Mouse (Mus musculus) 416B (cell line): ENCODE results near the gene Shmt1.

Experiments
- DNase-seq: peaks from one replicate; pipeline ENCODE4 v3.0.0; 2011; ENCODE audit warnings: low read depth

The Shmt1 gene

DNA sequence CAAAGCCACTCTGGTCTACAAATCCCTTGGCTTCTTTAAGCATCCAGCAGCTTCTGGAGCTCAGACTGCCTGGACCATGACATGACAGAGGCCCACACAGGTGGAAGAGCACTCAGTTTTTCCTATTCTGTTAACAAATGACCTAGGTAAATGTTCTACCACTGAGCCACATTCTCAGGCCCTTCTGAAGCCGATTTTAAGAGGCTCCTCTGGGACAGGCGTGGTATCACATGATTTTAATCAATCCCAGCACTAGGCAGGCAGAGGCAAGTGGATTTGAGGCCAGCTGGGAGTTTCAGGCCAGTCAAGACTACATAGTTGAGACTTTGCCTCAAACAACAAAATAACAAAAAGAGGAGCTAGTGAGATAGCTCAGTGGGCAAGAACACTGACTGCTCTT is 21.0 kb downstream of the Shmt1 start:
- DNase-seq: no peak

DNA sequence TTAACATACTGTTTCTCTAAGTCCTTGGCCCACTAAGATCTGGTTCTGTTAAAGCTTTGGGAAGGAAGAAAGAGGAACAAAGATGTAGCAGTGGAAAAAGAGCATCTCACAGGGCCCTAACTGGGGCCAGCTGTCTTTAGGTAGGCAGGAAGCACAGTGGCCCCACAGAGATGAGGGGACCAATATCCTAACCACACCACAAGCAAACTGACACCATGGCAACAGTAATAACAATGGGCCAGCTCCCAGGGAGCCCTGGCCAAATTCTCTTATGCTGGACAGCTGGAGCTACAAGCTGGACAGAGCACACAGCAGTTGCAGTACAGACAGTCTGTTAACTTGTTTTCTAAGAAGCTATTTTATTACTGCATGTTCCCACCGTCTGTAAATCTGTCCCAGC is 23.9 kb downstream of the Shmt1 start:
- DNase-seq: peak; percentile 66

DNA sequence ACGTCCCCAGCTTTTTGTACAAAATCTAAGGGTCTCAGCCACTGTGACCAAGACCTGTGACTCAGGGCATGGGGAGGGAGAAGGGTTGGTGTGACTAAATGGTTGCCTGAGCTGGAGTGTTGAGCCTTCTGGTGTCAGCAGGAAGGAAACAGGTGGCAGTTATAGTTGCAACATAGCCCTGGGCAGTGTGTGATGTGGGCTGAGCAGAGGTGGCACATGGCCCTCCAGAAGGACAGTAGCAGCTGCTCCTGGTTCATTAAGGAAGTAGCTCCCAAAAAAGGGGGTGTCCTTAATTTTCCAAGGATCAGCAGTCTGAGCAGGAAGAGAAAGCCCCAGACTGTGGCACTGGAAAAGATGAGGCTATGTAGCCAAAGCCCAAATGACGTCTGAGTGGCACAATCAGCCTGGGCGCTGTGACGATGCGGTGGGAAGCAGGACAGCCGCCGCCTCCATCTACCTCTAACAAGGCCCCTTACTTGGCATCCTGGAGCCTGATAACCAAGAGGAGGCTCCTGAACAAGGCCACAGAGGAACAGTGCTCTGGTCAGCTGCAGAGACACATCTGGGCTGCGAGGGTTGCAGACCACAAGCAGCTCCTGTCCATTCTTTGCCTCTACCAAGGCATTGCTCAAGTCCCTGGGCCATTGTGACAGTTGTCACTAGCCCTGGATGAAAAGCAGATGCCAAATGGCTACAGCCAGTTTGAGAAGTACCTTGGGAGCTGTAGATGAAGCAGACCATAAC is 27.2 kb downstream of the Shmt1 start:
- DNase-seq: peak; percentile 92

DNA sequence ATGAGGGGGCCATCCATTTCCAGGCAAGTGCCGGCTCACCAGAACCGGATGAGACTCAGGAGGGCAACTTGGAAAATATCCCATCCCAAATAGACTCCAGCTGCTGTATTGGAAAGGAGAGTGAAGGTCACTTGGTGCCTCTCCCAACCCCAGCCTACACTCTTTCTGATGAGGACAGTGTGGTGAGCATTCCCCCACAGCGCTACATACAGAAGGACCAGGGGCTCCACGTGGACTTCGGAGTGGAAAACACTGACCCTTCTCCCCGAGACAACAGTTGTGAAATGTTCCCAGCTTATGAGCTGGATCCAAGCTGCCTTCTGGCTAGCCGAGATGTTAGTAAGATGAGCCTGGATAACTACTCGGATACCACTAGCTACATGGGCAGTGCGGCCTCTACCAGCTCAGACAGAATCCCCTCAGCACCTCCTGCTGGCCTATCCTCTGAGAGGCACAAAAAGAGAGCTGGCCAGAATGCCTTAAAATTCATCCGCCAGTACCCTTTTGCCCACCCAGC is 31.8 kb downstream of the Shmt1 start:
- DNase-seq: no peak

DNA sequence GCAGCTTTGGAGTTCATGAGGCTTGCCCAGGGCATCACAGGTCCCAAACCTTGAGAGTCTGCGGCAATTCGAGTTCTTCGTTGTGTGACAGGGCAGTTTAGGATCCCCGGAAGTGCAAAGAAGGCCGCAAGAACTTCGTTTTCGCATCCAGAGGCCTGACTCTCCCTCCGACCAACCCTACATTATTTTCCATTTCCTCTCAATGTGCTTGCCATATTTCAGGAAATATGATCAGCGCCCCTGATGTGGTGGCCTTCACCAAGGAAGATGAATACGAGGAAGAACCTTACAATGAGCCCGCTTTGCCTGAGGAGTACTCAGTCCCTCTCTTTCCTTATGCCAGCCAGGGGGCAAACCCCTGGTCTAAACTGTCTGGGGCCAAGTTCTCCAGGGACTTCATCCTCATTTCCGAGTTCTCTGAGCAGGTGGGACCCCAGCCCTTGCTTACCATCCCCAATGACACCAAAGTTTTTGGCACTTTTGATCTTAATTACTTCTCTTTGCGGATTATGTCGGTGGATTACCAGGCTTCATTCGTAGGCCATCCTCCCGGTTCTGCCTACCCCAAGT is 33.6 kb downstream of the Shmt1 start:
- DNase-seq: no peak

DNA sequence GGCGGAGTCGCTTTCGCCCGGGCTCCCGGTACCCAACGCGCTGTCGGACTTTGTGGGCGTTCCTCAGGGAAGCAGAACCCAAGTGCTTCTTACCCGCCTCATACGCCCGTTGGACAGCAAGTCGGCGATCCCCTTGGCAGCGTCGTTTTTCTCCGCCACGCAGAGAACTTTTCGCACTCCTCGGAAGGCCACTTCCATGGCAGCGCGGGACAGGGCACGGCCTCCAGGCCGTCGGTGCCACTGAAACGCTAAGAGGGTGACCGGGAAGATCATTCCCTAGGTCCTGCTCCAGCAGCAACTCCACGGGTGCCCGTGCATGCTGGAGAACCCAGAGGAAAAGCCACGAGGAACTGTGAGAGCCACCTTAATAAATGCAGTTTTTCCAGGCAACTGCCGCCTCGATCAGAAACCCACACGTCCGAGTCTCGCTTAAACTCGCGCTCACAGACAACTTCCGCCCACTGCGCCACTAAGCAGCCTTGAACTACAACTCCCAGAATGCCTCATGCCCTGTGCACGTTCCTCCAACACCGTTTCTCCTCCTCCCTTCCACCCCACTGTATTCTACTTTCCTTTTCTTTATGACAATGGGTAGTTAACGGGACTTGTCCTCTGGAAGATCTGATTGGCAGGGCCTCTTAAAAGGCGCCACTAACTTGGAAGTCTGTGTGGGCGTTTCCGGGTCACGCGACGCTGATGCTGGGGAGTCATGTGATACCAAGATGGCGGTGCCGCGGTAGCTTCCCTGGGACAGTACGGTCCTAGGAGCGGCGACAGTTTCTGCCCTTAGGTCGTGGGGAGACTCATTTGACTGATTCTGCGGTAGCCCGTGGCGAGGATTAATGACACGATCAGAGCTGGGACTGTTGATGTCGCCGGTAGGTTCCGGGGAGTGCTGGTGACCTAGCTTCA is 34.4 kb downstream of the Shmt1 start, which contains the start of the genes Top3a and Smcr8:
TSS of gene Top3a (minus strand) at position 537 of the 912 bp plus-strand sequence.
TSS of gene Smcr8 (plus strand) at position 696 of the 912 bp plus-strand sequence.
- peak; percentile 99 for DNase-seq

DNA sequence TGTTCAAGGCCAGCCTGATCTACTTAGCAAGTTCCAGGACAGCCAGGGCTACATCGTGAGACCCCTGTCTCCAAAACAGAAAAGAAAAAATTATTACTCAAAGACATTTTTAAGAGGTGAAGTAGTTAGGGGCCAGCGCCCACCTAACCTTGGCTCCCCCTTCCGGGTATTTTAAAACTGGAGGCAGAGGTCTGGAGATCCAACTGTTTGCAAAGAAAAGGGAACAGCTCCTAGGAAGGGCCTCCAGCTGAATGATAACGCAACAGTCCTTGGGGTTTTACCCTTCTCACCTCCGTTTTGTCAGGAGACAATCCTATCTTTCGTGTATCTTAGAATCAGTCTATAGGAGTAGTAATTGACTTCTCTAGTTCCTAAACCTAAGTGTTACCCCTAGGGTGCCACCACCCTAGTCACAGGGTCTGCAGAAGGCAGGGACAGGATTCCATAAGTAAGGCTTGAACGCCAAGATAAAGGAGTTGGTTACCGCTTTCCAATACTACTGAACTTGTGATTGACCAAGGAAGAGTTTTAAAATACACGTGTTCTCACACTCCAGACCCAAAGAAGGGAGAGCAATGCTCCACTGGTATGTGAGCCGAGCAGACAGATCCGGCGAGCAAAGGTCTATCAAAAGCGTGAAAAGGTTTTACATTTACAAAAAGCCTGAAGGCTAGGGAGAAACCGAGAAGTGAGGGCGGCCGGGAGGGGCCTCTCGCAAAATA is 35.2 kb downstream of the Shmt1 start:
- DNase-seq: no peak

DNA sequence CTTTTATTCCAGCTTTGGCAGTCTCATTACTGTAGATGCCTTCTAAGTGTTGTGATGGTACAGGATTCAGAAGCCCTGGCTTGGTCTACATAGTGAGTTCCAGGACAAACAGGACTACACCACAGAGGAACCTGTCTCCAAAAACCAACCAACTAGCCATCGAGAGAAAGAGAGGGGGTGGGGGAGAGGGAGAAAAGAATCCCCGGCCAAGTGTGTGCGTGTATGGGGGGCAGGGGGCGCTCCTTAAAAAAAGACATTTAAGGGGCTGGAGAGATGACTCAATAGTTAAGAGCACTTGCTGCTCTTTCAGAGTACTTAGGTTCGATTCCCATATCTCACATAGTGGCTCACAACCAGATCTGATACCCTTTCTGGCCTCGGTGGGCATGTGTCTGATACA is 35.9 kb downstream of the Shmt1 start:
- peak; percentile 36 for DNase-seq

DNA sequence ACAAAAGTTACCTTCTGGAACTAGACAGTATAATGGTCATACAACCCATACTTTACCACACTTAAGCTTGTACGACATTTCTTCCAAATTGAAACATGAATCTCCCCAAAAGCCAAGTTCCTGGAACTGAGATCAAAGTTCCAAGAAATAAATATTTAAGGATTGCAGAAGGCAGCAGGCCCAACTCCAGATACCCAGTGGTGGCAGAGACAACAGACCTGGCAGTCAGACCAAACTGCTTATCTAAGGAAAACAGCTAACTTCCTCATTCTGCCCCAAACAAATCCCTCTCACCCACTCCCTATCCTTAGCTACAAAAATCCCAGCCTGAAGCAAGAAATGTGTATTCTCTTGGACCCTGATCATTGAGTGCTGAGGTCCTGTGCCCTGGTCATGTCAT is 36.7 kb downstream of the Shmt1 start:
- DNase-seq: peak; percentile 71

DNA sequence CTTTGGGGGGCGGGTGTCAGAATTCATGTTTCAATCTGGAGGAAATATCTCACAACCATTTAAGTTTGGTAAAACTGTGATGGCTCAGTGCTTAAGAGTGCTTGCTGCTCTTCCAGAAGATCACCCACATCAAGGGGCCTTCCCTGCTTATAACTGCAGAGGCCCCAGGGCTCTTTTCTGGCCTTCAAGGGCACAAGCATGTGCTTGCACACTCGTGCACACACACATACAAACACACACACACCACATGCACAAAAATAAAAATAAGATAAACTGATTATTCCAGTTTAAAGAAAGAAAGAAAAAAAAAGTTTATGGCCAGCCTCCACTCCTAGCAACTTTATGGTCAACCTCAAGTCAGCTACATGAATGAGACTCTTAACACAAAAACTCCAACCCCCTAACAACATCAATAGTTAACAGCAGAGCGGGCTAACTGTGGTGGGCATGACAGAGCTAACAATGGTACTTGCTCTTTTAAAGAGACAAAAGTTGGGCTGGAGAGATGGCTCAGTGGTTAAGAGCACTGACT is 37.3 kb downstream of the Shmt1 start:
- no peak for DNase-seq

DNA sequence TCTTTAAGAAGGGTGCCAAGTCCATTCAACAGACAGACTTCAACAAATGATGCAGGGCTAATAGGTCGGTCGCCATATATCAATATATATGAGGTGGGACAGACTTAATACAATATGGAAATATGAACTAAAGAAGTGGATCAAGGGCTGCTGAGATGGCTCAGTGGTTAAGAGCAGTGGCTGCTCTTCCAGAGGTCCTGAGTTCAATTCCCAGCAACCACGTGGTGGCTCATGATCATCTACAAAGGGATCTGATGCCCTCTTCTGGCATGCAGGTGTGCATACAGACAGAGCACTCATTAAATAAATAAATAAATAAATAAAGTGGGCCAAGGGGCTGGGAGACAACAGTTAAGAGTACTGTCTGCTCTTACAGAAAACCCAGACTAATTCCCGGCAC is 39.4 kb downstream of the Shmt1 start:
- DNase-seq: no peak

DNA sequence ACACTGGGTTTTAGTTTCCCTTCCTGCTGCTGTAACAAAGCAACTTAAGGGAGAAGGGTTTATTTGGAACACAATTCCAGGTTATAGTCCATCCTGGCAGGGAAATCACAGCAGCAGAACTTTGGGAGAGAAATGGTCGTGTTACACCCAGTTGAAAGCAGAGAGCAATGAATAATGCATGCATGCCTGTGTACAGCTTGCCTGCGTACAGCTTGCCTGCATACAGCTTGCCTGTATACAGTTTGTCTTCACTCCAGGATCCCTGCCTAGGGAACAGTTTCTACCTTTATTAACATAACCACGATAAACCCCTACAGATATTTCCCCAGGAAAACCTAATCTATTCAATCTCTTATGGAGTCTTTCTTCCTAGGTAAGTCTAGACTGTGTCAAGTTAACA is 40.7 kb downstream of the Shmt1 start:
- DNase-seq: no peak

DNA sequence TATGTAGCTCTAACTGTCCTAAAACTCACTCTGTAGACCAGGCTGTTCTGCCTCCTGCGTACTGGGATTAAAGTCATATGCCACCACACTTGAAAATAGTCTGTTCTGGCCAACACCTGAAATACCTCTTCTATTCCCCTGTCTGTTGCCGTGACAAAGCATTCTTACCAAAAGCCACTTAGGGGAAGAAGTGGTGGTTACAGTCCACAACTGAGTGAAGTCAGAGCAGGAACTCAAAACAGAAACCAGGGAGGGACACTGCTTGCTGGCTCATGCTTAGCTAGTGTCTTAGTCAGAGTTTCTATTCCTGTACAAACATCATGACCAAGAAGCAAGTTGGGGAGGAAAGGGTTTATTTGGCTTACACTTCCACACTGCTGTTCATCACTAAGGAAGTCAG is 42.2 kb downstream of the Shmt1 start:
- peak; percentile 91 for DNase-seq

DNA sequence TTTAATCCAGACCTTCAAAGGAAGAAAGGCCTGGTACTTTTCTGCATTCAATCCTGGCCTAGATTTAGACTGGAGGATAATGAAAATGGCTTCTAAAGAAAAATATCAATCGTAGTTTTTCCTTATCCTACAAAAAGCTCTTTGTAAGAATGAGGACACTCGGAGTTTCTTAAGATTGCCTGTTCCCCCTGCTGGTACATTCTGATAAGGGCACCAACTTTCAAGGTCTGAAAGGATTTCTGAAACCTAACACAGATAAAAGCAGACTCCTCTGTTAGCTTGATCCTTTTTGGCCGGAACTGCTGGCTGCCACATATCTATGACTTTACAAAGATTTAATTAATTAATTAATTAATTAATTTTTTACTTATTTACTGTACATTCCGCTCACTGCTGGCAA is 44.5 kb downstream of the Shmt1 start:
- no peak for DNase-seq

DNA sequence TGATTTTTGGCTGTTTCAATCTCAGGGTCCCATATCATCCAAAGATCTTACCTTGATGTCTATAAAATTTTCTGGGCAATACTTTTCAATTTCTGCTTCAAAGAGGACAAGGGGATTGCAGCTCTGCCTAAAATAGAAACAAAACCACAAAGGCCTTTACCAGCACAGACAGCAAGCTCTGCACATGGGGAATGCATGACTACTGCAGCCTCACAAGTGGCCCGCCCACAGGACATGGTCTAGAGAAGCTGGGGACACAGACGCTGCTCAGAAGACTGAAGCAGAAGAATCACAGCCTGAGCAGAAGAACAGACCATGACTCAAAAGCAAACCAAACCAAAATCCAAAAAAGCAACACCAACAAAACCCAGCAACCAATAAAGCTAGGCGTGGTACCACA is 49.8 kb downstream of the Shmt1 start:
- peak; percentile 32 for DNase-seq

DNA sequence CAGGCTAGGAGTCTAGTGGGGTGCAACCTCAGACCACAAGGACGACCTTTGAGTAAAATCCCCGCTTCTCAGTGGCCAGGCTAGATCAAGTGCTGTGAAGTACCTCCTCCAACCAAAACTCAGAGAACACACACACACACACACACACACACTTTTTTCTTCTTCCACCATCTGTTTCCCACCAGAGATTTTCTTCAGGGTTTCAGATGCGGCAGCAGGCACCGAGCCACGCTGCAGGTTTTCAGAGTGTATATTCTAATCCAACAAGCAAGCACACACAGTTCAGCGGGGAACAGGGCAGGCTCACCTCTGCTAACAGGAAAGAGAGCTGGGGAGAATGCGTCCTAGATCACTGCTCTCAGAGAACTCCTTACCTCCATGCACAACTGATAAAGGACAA is 55.9 kb downstream of the Shmt1 start:
- no peak for DNase-seq

DNA sequence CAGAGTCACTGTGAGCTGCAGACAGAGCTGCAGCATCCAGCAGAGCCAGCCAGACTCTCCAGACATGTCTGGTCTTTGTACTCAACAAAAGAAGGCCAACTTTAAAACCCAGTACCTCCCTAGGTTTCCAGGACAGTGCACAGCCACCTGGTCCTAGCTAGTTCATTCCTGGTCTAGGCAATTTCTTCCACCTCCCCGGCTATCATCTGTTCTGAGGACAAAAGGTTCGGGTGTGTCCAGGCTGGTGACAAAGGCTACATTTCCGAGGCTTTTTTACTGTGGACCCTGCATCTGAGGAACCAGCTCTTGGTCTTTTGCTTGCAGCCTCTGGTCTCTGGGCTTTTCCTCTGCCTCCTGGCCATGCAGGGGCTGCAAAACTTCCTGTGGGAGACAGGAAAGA is 71.2 kb downstream of the Shmt1 start:
- DNase-seq: no peak
